Mouse (Mus musculus): ENCODE data around the gene Vmn1r143. TPM values are rescaled to one million over a fixed set of nuclear protein-coding genes. Genes with fewer than 3 reads are reported as not detected.
"Not testable (repeated sequence)": the region's sequence is repeated elsewhere in the genome, so short reads cannot be mapped to it uniquely, and the experiment has no call there.

The Vmn1r143 gene
- polyA plus RNA-seq (2012; rRNA removed), result not detected in 2 replicates

GRCm38 (mm10) chr7:22189077-22189476 is at the start of gene Vmn1r143:
Gene Vmn1r143, plus strand, starts transcription at chr7:22189377.
- H3K4me1 ChIP-seq (ENCODE audit: control insufficient read depth, insufficient read depth, low read length); H3K4me3 ChIP-seq (replicated peaks; ENCODE audit: insufficient read depth, low read depth, low read length); DNase-seq; H3K27ac ChIP-seq (ENCODE audit: insufficient read depth, low read length); H3K27me3 ChIP-seq (ENCODE audit: control insufficient read depth, insufficient read depth, low read length): not testable (repeated sequence)
- WGBS, result no CpG with 5 or more reads among the region's 3 CpGs

- H3K4me3 ChIP-seq (replicated peaks; ENCODE audit: insufficient read depth, low read depth, low read length); H3K27me3 ChIP-seq (ENCODE audit: control insufficient read depth, insufficient read depth, low read length); H3K27ac ChIP-seq (ENCODE audit: insufficient read depth, low read length); H3K4me1 ChIP-seq (ENCODE audit: control insufficient read depth, insufficient read depth, low read length); DNase-seq: not testable (repeated sequence)
- WGBS, result no CpG with 5 or more reads among the region's 3 CpGs
Observed at GRCm38 (mm10) chr7:22163935-22164334, 25.2 kb upstream of the Vmn1r143 start, which contains the start of gene Vmn1r142. Gene Vmn1r142, minus strand, starts transcription at chr7:22164035.

- DNase-seq; H3K27me3 ChIP-seq (ENCODE audit: control insufficient read depth, insufficient read depth, low read length); H3K4me3 ChIP-seq (replicated peaks; ENCODE audit: insufficient read depth, low read depth, low read length); H3K4me1 ChIP-seq (ENCODE audit: control insufficient read depth, insufficient read depth, low read length); H3K27ac ChIP-seq (ENCODE audit: insufficient read depth, low read length): not testable (repeated sequence)
- no CpG with 5 or more reads among the region's 2 CpGs for WGBS
Observed at GRCm38 (mm10) chr7:22201164-22201563, 12.0 kb downstream of the Vmn1r143 start, which contains the start of gene Gm8653. Gene Gm8653, minus strand, starts transcription at chr7:22201264.

GRCm38 (mm10) chr7:22229384-22229783 is 40.2 kb downstream of the Vmn1r143 start, which contains the start of gene Gm8453:
Gene Gm8453, minus strand, starts transcription at chr7:22229484.
- not testable (repeated sequence) for H3K27me3 ChIP-seq (ENCODE audit: control insufficient read depth, insufficient read depth, low read length); H3K4me1 ChIP-seq (ENCODE audit: control insufficient read depth, insufficient read depth, low read length); DNase-seq; H3K27ac ChIP-seq (ENCODE audit: insufficient read depth, low read length); H3K4me3 ChIP-seq (replicated peaks; ENCODE audit: insufficient read depth, low read depth, low read length)
- WGBS, result 8% methylated on average over 2 of the region's 2 CpGs

Other genes starting within 250 kb of the Vmn1r143 start
- not detected in 2 replicates for gene Vmn1r137, start 194.8 kb upstream of the Vmn1r143 start, polyA plus RNA-seq (2012; rRNA removed)
- gene Vmn1r138, start 160.5 kb upstream of the Vmn1r143 start, polyA plus RNA-seq (2012; rRNA removed), result not detected in 2 replicates
- gene Gm6176, start 133.1 kb upstream of the Vmn1r143 start, polyA plus RNA-seq (2012; rRNA removed), result not detected in 2 replicates
- not detected in 2 replicates for gene Vmn1r139, start 120.3 kb upstream of the Vmn1r143 start, polyA plus RNA-seq (2012; rRNA removed)
- gene Gm16451, start 71.1 kb upstream of the Vmn1r143 start, polyA plus RNA-seq (2012; rRNA removed), result not detected in 2 replicates
- not detected in 2 replicates for gene Gm10666, start 54.6 kb upstream of the Vmn1r143 start, polyA plus RNA-seq (2012; rRNA removed)
- not detected in 2 replicates for gene Vmn1r142, start 25.3 kb upstream of the Vmn1r143 start, polyA plus RNA-seq (2012; rRNA removed)
- gene Gm8653, start 11.9 kb downstream of the Vmn1r143 start, polyA plus RNA-seq (2012; rRNA removed), result not detected in 2 replicates
- not detected in 2 replicates for gene Gm8453, start 40.1 kb downstream of the Vmn1r143 start, polyA plus RNA-seq (2012; rRNA removed)
- not detected in 2 replicates for gene Gm4187, start 140.3 kb downstream of the Vmn1r143 start, polyA plus RNA-seq (2012; rRNA removed)
- not detected in 2 replicates for gene Gm8660, start 181.7 kb downstream of the Vmn1r143 start, polyA plus RNA-seq (2012; rRNA removed)
- gene Vmn1r148, start 224.2 kb downstream of the Vmn1r143 start, polyA plus RNA-seq (2012; rRNA removed), result not detected in 2 replicates
- not detected in 2 replicates for gene Vmn1r149, start 248.9 kb downstream of the Vmn1r143 start, polyA plus RNA-seq (2012; rRNA removed)

Measured in cerebellum, adult 2 months (tissue).